Mouse (Mus musculus): ENCODE measurements around the gene Cyp2b23. TPM values are rescaled to one million over a fixed set of nuclear protein-coding genes. Genes with fewer than 3 reads are reported as not detected.
"Not testable (repeated sequence)": the region's sequence is repeated elsewhere in the genome, so short reads cannot be mapped to it uniquely, and the experiment has no call there.

Gene Cyp2b23
- 0.07 TPM in 1 of 2 replicates, not detected in the other for polyA plus RNA-seq (2012; rRNA removed)

GRCm38 (mm10) chr7:26686337-26686736, at the start of gene Cyp2b23:
Cyp2b23 (minus strand) TSS chr7:26686437.
- Histone ChIP-seq H3K4me1 (replicated peaks; ENCODE audit: control insufficient read depth, insufficient read depth, low read length) (no peaks in the 10 kb centered on the region), H3K27ac (ENCODE audit: control insufficient read depth, insufficient read depth, low read length) (no peak within 1 kb of the TSS), H3K4me3 (ENCODE audit: control insufficient read depth, insufficient read depth, low read length) (no peak within 1 kb of the TSS), H3K27me3 (ENCODE audit: control insufficient read depth, insufficient read depth, low read length) (no peaks in the 10 kb centered on the region), H3K36me3 (ENCODE audit: control insufficient read depth, insufficient read depth, low read length) (no peaks in the 10 kb centered on the region)
- TF ChIP-seq POLR2A (IDR thresholded peaks at IDR 0.05; ENCODE audit: control insufficient read depth, extremely low read depth, insufficient read depth, low read length, poor library complexity) = no peak
- TF ChIP-seq CTCF (IDR thresholded peaks at IDR 0.05; ENCODE audit: borderline replicate concordance, control insufficient read depth, extremely low read depth, insufficient read depth, low read length, poor library complexity) = no peak
- 79% methylated on average over 4 of the region's 4 CpGs for WGBS
- no peak for DNase-seq

GRCm38 (mm10) chr7:26711061-26711460, 24.8 kb upstream of the Cyp2b23 start:
- WGBS = 90% methylated on average over 11 of the region's 11 CpGs
- no peak for TF ChIP-seq CTCF (IDR thresholded peaks at IDR 0.05; ENCODE audit: borderline replicate concordance, control insufficient read depth, extremely low read depth, insufficient read depth, low read length, poor library complexity)
- TF ChIP-seq POLR2A (IDR thresholded peaks at IDR 0.05; ENCODE audit: control insufficient read depth, extremely low read depth, insufficient read depth, low read length, poor library complexity) = no peak
- Histone ChIP-seq H3K27ac (ENCODE audit: control insufficient read depth, insufficient read depth, low read length) (no peak overlapping the region), H3K4me1 (replicated peaks; ENCODE audit: control insufficient read depth, insufficient read depth, low read length) (no peaks in the 10 kb centered on the region), H3K4me3 (ENCODE audit: control insufficient read depth, insufficient read depth, low read length) (no peak overlapping the region), H3K36me3 (ENCODE audit: control insufficient read depth, insufficient read depth, low read length) (no peaks in the 10 kb centered on the region), H3K27me3 (ENCODE audit: control insufficient read depth, insufficient read depth, low read length) (no peaks in the 10 kb centered on the region; the same call in 1 of the 2 replicates)
- no peak for DNase-seq

- no peak for DNase-seq
- H3K27me3 ChIP-seq (ENCODE audit: control insufficient read depth, insufficient read depth, low read length) = no peaks in the 10 kb centered on the region; the same call in 1 of the 2 replicates
- TF ChIP-seq CTCF (IDR thresholded peaks at IDR 0.05; ENCODE audit: borderline replicate concordance, control insufficient read depth, extremely low read depth, insufficient read depth, low read length, poor library complexity) = no peak
- TF ChIP-seq POLR2A (IDR thresholded peaks at IDR 0.05; ENCODE audit: control insufficient read depth, extremely low read depth, insufficient read depth, low read length, poor library complexity) = no peak
- no peak overlapping the region for H3K4me3 ChIP-seq (ENCODE audit: control insufficient read depth, insufficient read depth, low read length)
- 49% methylated on average over 11 of the region's 11 CpGs for WGBS
- H3K4me1 ChIP-seq (replicated peaks; ENCODE audit: control insufficient read depth, insufficient read depth, low read length) = no peaks in the 10 kb centered on the region
- H3K27ac ChIP-seq (ENCODE audit: control insufficient read depth, insufficient read depth, low read length) = no peak overlapping the region
- H3K36me3 ChIP-seq (ENCODE audit: control insufficient read depth, insufficient read depth, low read length) = no peaks in the 10 kb centered on the region
These were observed 20.8 kb upstream of the Cyp2b23 start for GRCm38 (mm10) chr7:26707061-26707460.

DNA sequence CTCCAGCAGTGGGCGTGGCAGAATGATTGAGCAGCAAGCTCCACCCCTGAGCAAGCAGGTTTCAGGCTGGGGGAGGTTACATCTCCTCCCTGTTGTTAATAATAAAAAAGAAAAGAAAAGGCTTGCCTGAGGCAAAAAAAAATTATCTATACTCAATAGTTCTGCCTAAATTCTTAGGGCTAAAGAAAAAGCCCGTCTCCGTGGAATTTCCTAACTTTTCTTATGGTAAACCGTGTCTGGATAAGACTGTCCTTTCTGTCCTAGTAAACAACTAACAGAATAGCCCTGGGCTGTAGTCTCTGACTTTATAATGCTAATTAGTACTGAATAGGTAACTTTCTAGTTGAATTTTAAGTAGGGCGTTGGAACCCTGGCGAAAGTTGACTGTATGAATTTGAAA, 20.0 kb upstream of the Cyp2b23 start:
- not testable (repeated sequence) for DNase-seq; H3K27ac ChIP-seq (ENCODE audit: control insufficient read depth, insufficient read depth, low read length); H3K36me3 ChIP-seq (ENCODE audit: control insufficient read depth, insufficient read depth, low read length); H3K4me1 ChIP-seq (replicated peaks; ENCODE audit: control insufficient read depth, insufficient read depth, low read length); H3K27me3 ChIP-seq (ENCODE audit: control insufficient read depth, insufficient read depth, low read length); H3K4me3 ChIP-seq (ENCODE audit: control insufficient read depth, insufficient read depth, low read length)
- 56% methylated on average over 6 of the region's 6 CpGs for WGBS

- WGBS = 88% methylated on average over 4 of the region's 4 CpGs
These were observed 13.9 kb upstream of the Cyp2b23 start for GRCm38 (mm10) chr7:26700151-26700550.

GRCm38 (mm10) chr7:26685713-26686112, 524 bp downstream of the Cyp2b23 start:
- TF ChIP-seq CTCF (IDR thresholded peaks at IDR 0.05; ENCODE audit: borderline replicate concordance, control insufficient read depth, extremely low read depth, insufficient read depth, low read length, poor library complexity) (no peak), POLR2A (IDR thresholded peaks at IDR 0.05; ENCODE audit: control insufficient read depth, extremely low read depth, insufficient read depth, low read length, poor library complexity) (no peak)
- Histone ChIP-seq H3K4me1 (replicated peaks; ENCODE audit: control insufficient read depth, insufficient read depth, low read length) (no peaks in the 10 kb centered on the region), H3K36me3 (ENCODE audit: control insufficient read depth, insufficient read depth, low read length) (no peaks in the 10 kb centered on the region), H3K4me3 (ENCODE audit: control insufficient read depth, insufficient read depth, low read length) (no peak overlapping the region), H3K27me3 (ENCODE audit: control insufficient read depth, insufficient read depth, low read length) (no peaks in the 10 kb centered on the region), H3K27ac (ENCODE audit: control insufficient read depth, insufficient read depth, low read length) (no peak overlapping the region)
- no peak for DNase-seq
- 79% methylated on average over 2 of the region's 2 CpGs for WGBS

More at GRCm38 (mm10) chr7:26700151-26700550, 13.9 kb upstream of the Cyp2b23 start:
- H3K36me3 ChIP-seq (ENCODE audit: control insufficient read depth, insufficient read depth, low read length) = no peaks in the 10 kb centered on the region
- no peak for DNase-seq
- no peaks in the 10 kb centered on the region for H3K27me3 ChIP-seq (ENCODE audit: control insufficient read depth, insufficient read depth, low read length)
- no peak overlapping the region for H3K27ac ChIP-seq (ENCODE audit: control insufficient read depth, insufficient read depth, low read length)
- no peak for TF ChIP-seq CTCF (IDR thresholded peaks at IDR 0.05; ENCODE audit: borderline replicate concordance, control insufficient read depth, extremely low read depth, insufficient read depth, low read length, poor library complexity)
- H3K4me1 ChIP-seq (replicated peaks; ENCODE audit: control insufficient read depth, insufficient read depth, low read length) = no peaks in the 10 kb centered on the region
- no peak overlapping the region for H3K4me3 ChIP-seq (ENCODE audit: control insufficient read depth, insufficient read depth, low read length)

DNA sequence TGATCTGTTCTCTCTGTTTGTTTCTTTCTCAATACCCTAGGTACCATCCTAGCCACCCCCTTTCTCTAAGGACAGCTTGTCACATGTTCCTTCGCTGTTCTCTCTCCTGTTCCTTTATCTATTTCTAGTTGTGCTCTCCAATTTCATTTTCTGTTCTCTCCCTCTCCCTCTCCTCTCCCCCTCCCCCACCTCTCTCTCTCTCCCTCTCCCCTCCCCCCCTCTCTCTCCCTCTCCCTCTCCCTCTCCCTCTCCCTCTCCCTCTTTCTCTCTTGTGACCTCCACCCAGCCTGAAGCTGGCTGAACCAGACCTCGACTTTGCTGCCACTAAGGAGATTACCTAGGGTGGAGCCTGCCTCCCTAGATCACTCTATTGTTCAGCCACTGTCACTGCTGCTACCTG, 18.8 kb downstream of the Cyp2b23 start:
- H3K36me3 ChIP-seq (ENCODE audit: control insufficient read depth, insufficient read depth, low read length); H3K4me1 ChIP-seq (replicated peaks; ENCODE audit: control insufficient read depth, insufficient read depth, low read length); DNase-seq; H3K27me3 ChIP-seq (ENCODE audit: control insufficient read depth, insufficient read depth, low read length); H3K27ac ChIP-seq (ENCODE audit: control insufficient read depth, insufficient read depth, low read length); H3K4me3 ChIP-seq (ENCODE audit: control insufficient read depth, insufficient read depth, low read length): not testable (repeated sequence)
- 50% methylated on average over 2 of the region's 2 CpGs for WGBS

All from thymus, adult 2 months (tissue).